Mouse (Mus musculus) neural tube, embryonic 14.5 days (tissue): ENCODE measurements around the gene Serpinf1. TPM values are rescaled to one million over a fixed set of nuclear protein-coding genes. Genes with fewer than 3 reads are reported as not detected.

ENCODE experiments used
- ATAC-seq: fragments of 200-750 bp; cut with Nextera tagmentation; 2 replicates; pipeline ENCODE4 v1.8.0; 2017; ENCODE audit warnings: low read depth, mild to moderate bottlenecking, moderate TSS enrichment, moderate library complexity
- H3K27ac ChIP-seq: fragments of 300-500 bp; sonication (generic); 2 replicates; pipeline ENCODE4 v1.5.1; 2014; ENCODE audit warnings: low read depth, mild to moderate bottlenecking, control low read depth, low read length, moderate library complexity, mixed read lengths
- H3K27me3 ChIP-seq: fragments of 300-500 bp; sonication (generic); 2 replicates; pipeline ENCODE4 v1.6.1; 2014; ENCODE audit warnings: low read length; ENCODE audit not compliant: control insufficient read depth, insufficient read depth
- H3K36me3 ChIP-seq: fragments of 300-500 bp; sonication (generic); 2 replicates; pipeline ENCODE4 v1.6.1; 2014; ENCODE audit warnings: low read length, mixed read lengths; ENCODE audit not compliant: control insufficient read depth, insufficient read depth
- H3K4me1 ChIP-seq: fragments of 300-500 bp; sonication (generic); 2 replicates; pipeline ENCODE4 v1.6.1; 2014; ENCODE audit warnings: low read length; ENCODE audit not compliant: control insufficient read depth, insufficient read depth
- H3K4me2 ChIP-seq: fragments of 300-500 bp; sonication (generic); 2 replicates; pipeline ENCODE4 v1.6.1; 2014; ENCODE audit warnings: mild to moderate bottlenecking, low read depth, low read length, control low read depth
- H3K4me3 ChIP-seq: fragments of 300-500 bp; sonication (generic); 2 replicates; pipeline ENCODE4 v1.5.1; 2014; ENCODE audit warnings: low read depth, low read length, control low read depth, mixed read lengths
- H3K9ac ChIP-seq: fragments of 300-500 bp; sonication (generic); replicated peaks from 2 replicates; pipeline ENCODE4 v1.6.1; 2014; ENCODE audit warnings: low read depth, mild to moderate bottlenecking, control low read depth, low read length, mixed read lengths
- H3K9me3 ChIP-seq: fragments of 300-500 bp; sonication (generic); 2 replicates; pipeline ENCODE4 v1.6.1; 2016; ENCODE audit warnings: low read length; ENCODE audit not compliant: control insufficient read depth
- WGBS: fragments of 180-500 bp; shearing (Covaris S2); extraction: QIAGEN DNeasy Blood & Tissue Kit; methylation state at CpG from one replicate; pipeline ENCODE4 v1.1.7; 2014; 5-methylcytosine and 5-hydroxymethylcytosine counted together
- polyA plus RNA-seq: library from polyadenylated mRNA; unstranded; fragments of >200 nt; fragmentation: Nextera tagmentation; extraction: Ambion mirVana; gene quantifications from 2 replicates; pipeline ENCODE4 v1.2.1, GENCODE M21; 2014

Gene Serpinf1
- polyA plus RNA-seq, result 5.1 and 80.9 TPM in 2 replicates

DNA sequence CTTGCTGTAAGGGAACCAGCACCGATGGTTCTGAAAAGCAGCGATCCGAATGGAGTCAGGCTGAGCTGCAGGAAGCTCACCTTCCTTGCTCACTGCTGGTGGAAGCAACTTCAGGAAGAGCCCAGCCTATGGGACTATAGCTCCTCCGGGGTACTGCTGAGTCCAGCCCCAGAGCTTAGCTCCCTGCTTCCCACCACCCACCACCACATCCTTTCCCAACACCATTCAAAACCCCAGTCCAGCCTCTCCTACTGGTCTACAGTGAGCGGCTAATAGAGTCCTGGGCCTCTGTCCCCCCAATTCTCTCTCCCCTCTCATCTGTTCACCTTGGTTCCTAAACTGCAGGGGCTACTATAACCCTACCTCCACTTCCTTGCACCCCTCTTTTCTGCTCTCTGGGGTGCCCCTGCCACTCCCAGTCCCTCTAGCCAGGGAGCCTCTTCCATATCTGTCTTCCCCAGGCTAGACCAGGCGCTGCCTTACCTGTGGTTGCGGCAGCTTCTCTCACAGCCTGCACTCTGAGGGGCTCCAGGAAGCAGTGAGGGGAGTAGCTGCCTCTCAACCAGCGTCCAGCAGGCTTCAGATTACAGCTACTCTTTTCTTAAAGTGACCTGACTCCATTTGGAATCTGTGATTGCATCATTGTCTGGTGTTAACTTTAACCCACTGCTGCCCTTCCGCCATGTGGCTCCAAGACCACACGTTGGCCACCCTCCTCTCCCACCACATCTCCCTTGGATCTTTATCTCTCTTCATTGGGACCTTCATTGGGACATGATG is at the start of gene Serpinf1:
Serpinf1 (minus strand) TSS at position 689 of the 780 bp plus-strand sequence.
- Histone ChIP-seq H3K9ac (no peak within 1 kb of the TSS), H3K27me3 (no peaks in the 10 kb centered on the region), H3K4me3 (peak within 1 kb of the TSS; percentile 17; the same call in 1 of the 2 replicates), H3K4me1 (no peaks in the 10 kb centered on the region), H3K36me3 (no peaks in the 10 kb centered on the region), H3K9me3 (no peaks in the 10 kb centered on the region), H3K27ac (no peak within 1 kb of the TSS), H3K4me2 (no peak within 1 kb of the TSS; the same call in 1 of the 2 replicates)
- ATAC-seq, result no peak
- WGBS, result 47% methylated on average over 10 of the region's 10 CpGs

DNA sequence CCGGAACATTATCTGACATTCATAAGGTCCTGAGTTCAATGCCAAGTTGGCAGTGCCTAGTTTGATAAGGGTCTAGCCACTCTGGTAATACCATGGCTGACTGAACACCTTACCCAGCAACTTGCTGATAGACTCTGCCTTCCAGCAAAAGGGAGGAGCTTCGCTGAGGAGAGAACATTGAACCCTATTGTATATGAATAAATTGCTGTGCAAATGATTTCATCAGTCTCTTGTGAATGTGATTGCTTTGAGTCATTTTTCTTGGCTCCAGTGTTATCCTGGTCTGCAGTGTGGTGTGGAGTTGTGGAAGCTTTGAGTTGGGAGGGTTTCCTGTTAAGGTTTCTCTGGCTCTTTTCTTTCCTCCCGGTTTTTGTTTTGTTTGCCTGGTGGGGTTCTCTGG is 48.2 kb upstream of the Serpinf1 start:
- H3K36me3 ChIP-seq, result no peaks in the 10 kb centered on the region
- 86% methylated on average over 3 of the region's 3 CpGs for WGBS
- no peak for ATAC-seq
- H3K4me3 ChIP-seq, result no peak overlapping the region
- no peak overlapping the region for H3K27ac ChIP-seq
- no peaks in the 10 kb centered on the region for H3K4me1 ChIP-seq
- no peaks in the 10 kb centered on the region for H3K27me3 ChIP-seq
- no peak overlapping the region for H3K4me2 ChIP-seq
- H3K9me3 ChIP-seq, result no peaks in the 10 kb centered on the region
- H3K9ac ChIP-seq, result no peak overlapping the region

DNA sequence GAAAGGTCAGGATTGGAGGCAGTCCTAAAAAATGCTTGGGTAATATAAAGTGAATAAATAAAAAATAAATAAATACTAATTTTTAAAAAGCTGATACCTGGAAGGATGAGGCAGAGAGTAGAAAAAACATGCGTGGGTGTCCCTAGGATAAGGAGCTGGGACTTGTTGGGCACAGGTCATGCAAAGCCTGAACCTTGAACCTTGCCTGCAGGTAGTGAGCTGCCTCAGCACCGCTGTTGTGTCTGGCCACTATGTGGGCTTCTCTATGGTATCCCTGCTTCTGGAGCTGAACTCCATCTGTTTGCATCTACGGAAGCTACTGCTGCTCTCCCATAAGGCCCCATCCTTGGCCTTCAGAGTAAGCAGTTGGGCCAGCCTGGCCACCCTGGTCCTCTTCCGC is 46.8 kb upstream of the Serpinf1 start:
- Histone ChIP-seq H3K9ac (no peak overlapping the region), H3K36me3 (0 out of 2 replicates have a peak, but pooled peaks cover 6% of the 10 kb centered on the region), H3K4me3 (no peak overlapping the region), H3K27me3 (no peaks in the 10 kb centered on the region), H3K4me1 (no peaks in the 10 kb centered on the region), H3K27ac (no peak overlapping the region), H3K9me3 (no peaks in the 10 kb centered on the region), H3K4me2 (no peak overlapping the region)
- no peak for ATAC-seq
- WGBS, result 91% methylated on average over 4 of the region's 4 CpGs

DNA sequence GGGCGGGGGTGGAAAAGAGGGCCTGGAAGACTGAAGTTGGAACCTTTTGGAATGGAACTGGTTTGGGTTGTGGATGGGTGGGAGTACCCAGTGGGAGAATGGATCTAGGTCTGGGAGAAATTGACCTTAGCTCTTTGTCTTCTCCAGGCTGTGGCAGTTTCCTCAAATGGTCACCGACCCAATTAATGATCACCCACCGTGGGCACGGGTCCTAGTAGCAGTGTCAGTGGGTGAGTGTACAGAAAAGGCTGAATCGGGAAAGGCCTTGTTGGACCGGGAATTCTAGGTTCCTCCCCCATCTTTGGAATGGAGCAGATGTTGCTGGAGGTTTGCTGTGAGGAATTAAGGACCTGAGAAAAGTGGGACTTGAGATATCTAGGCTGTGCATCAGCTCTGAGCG is 45.9 kb upstream of the Serpinf1 start:
- WGBS, result 75% methylated on average over 7 of the region's 7 CpGs
- no peak for ATAC-seq

DNA sequence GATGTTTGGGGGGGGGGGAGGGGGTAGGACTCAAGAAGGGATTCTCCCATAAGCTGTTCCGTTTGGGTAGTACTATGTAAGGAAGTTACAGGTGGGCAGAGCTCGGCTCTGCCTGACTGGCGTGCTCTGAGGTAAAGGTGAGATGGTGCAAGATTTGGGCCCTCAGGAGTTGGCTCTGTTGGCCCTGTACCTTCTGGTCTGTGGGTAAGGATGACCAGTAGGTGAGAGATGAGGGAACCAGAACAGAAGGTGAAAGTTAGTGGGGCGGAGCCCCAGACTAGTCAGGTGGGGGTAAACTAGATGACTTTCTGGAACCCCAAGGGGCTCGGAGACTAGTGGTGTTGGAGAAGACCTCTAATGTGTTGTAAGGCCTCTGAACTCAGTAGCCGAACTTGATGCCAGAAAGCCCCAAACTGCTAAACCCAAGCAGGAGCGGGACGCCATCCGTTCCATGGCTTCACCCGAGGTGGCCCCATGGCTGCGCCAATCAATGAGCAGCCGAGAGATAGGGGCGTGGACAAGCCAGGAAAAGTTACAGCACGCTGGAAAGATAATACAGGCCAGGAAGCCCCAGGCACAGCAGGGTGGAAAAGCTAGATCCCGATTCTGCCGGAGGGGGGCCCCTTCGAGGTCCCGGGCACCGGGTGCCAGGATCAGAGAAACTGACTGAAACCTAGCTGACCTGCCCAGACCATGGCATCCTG is 45.2 kb upstream of the Serpinf1 start:
- 20% methylated on average over 19 of the region's 19 CpGs for WGBS
- ATAC-seq, result peak; percentile 41; the same call in 1 of the 2 replicates
- Histone ChIP-seq H3K27ac (no peak overlapping the region), H3K9ac (peak overlapping the region; percentile 28; the same call in 1 of the 2 replicates), H3K27me3 (no peaks in the 10 kb centered on the region), H3K4me2 (peak overlapping the region; percentile 45), H3K9me3 (no peaks in the 10 kb centered on the region), H3K4me3 (peak overlapping the region; percentile 21; the same call in 1 of the 2 replicates), H3K4me1 (no peaks in the 10 kb centered on the region), H3K36me3 (0 out of 2 replicates have a peak, but pooled peaks cover 6% of the 10 kb centered on the region)

More for the DNA sequence above, 45.9 kb upstream of the Serpinf1 start:
- Histone ChIP-seq H3K4me3 (peak overlapping the region; percentile 21; the same call in 1 of the 2 replicates), H3K27me3 (no peaks in the 10 kb centered on the region), H3K9ac (peak overlapping the region; percentile 28; the same call in 1 of the 2 replicates), H3K9me3 (no peaks in the 10 kb centered on the region), H3K4me1 (no peaks in the 10 kb centered on the region), H3K4me2 (peak overlapping the region; percentile 45), H3K36me3 (0 out of 2 replicates have a peak, but pooled peaks cover 6% of the 10 kb centered on the region), H3K27ac (no peak overlapping the region)

DNA sequence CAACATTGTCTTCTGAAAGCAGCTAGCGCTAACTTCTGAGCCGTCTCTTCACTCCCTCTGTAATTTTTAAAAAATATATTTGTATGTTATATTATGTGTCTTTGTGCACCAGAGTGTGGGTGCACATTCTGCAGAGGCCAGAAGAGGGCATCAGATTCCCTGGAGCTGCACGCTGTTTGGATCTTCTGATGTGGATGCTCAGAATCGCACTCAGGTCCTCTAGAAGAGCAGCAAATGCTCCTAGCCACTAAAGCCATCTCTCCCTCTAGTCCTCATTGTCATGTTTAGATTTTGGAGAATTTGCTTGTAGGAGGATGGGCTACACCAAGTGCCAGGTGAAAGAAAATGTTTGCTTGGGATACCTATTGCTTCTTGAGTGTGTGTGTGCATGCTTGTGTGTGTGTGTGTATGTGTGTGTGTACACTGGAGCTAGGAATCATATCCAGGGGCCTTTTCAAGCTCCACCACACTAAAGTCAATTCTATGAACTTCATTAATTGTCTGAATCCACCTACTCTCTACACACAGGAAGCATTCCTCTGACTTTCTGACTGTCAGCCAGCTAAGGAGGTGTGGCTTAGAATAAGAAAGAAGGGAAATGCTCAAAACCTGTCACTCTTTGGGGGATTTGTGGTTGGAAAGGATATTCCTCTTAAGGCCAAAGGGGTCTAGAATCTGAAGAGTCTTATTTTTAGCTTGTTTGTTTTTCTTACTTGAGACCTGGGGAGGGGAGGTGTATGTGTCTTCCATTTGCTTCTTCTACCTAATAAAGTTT is 44.4 kb upstream of the Serpinf1 start:
- Histone ChIP-seq H3K4me3 (no peak overlapping the region), H3K36me3 (0 out of 2 replicates have a peak, but pooled peaks cover 6% of the 10 kb centered on the region), H3K27me3 (no peaks in the 10 kb centered on the region), H3K9me3 (no peaks in the 10 kb centered on the region), H3K4me2 (no peak overlapping the region), H3K27ac (no peak overlapping the region), H3K9ac (no peak overlapping the region), H3K4me1 (peaks cover 7% of the 10 kb centered on the region; the same call in 1 of the 2 replicates)
- WGBS, result 97% methylated on average over 4 of the region's 4 CpGs
- ATAC-seq, result no peak

DNA sequence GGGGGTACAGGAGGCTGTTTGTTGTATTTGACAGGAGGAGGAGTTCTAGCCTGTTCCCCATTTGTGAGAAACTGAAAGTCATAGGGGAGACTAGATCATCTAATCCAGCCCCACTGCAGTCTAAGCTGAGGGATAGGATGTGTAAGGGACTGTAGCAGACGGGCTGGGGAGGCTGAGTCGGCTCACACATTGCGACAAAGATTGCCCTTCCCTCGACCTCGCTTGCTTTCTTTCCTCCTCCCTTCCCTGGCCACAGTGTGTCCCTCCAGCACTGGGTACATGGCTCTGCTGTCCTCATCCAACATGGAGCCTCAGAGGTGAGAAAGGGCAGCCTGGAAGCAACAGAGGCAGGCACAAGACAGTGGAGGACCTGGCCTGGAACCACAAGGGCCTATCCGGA is 42.5 kb upstream of the Serpinf1 start:
- ATAC-seq, result no peak
- no peak overlapping the region for H3K4me3 ChIP-seq

DNA sequence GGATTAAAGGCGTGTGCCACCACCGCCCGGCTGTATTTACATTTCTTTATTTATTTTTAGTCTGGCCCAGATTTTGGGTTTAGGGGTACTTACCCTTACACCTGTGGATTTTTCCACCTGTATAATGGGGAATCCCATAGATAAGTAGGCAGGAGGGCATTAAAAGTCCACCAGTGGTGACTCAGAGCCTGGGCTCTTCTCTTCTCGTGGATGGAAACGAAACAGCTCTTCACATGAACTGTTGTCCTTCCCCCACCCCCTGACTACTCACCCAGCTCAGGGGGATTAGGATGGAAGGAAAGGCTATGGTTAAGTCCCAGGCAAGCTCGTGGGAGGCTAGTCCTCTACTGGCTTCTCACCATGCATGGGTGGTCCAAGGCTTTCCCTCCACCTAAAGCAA is 41.9 kb upstream of the Serpinf1 start:
- WGBS, result 88% methylated on average over 6 of the region's 6 CpGs
- no peak overlapping the region for H3K9ac ChIP-seq
- ATAC-seq, result no peak
- H3K9me3 ChIP-seq, result no peaks in the 10 kb centered on the region
- H3K4me1 ChIP-seq, result peaks cover 16% of the 10 kb centered on the region
- H3K4me3 ChIP-seq, result no peak overlapping the region
- H3K4me2 ChIP-seq, result no peak overlapping the region
- H3K27me3 ChIP-seq, result no peaks in the 10 kb centered on the region
- H3K36me3 ChIP-seq, result 0 out of 2 replicates have a peak, but pooled peaks cover 6% of the 10 kb centered on the region
- no peak overlapping the region for H3K27ac ChIP-seq

More for the DNA sequence above, 42.5 kb upstream of the Serpinf1 start:
- Histone ChIP-seq H3K27me3 (no peaks in the 10 kb centered on the region), H3K9me3 (no peaks in the 10 kb centered on the region), H3K4me1 (peaks cover 11% of the 10 kb centered on the region), H3K4me2 (no peak overlapping the region), H3K36me3 (0 out of 2 replicates have a peak, but pooled peaks cover 6% of the 10 kb centered on the region), H3K27ac (no peak overlapping the region), H3K9ac (no peak overlapping the region)
- 87% methylated on average over 6 of the region's 6 CpGs for WGBS
